Mouse (Mus musculus) heart, postnatal 36 days (tissue): ENCODE results near the gene Ankrd55. TPM values are rescaled to one million over a fixed set of nuclear protein-coding genes. Genes with fewer than 3 reads are reported as not detected.

Experiments used
- DNase-seq, 2 experiments: peaks; one replicate each; pipeline ENCODE4 v3.0.0; 2021 to 2022
- intact Hi-C: fragments of 180-260 bp; cut with DNase I; formaldehyde crosslinking; loops from one replicate; pipeline ENCODE4 v1.15.1; 2025
- total RNA-seq, 2 experiments: library from RNA; stranded (reverse); gene quantifications; 2 replicates each; pipeline ENCODE4 v1.2.3; 2021

Gene Ankrd55
- total RNA-seq, 2 experiments from 2014 or later = 0.92 to 1.00 TPM

GRCm38 (mm10) chr13:112366321-112367029 lies 78.2 kb downstream of the Ankrd55 start:
- no peak for DNase-seq
- intact Hi-C loops = no loop called here

- intact Hi-C loops = no loop called here
- DNase-seq = no peak
Measured at GRCm38 (mm10) chr13:112371729-112372128, 83.5 kb downstream of the Ankrd55 start.

GRCm38 (mm10) chr13:112375766-112376165 lies 87.5 kb downstream of the Ankrd55 start:
- no peak for DNase-seq
- intact Hi-C loops = no loop called here

GRCm38 (mm10) chr13:112378782-112379305 lies 90.6 kb downstream of the Ankrd55 start:
- DNase-seq = no peak
- intact Hi-C loops = no loop called here

- intact Hi-C loops = no loop called here
- no peak for DNase-seq
Measured at GRCm38 (mm10) chr13:112381476-112381875, 93.2 kb downstream of the Ankrd55 start.

GRCm38 (mm10) chr13:112382457-112382856 lies 94.2 kb downstream of the Ankrd55 start:
- intact Hi-C loops = no loop called here
- DNase-seq = no peak

GRCm38 (mm10) chr13:112382956-112383355 lies 94.7 kb downstream of the Ankrd55 start:
- intact Hi-C loops = no loop called here

GRCm38 (mm10) chr13:112383941-112384659 lies 95.8 kb downstream of the Ankrd55 start:
- no peak for DNase-seq

More at GRCm38 (mm10) chr13:112382956-112383355, 94.7 kb downstream of the Ankrd55 start:
- no peak for DNase-seq

GRCm38 (mm10) chr13:112385040-112385439 lies 96.8 kb downstream of the Ankrd55 start:
- no peak for DNase-seq
- intact Hi-C loops = no loop called here

More at GRCm38 (mm10) chr13:112383941-112384659, 95.8 kb downstream of the Ankrd55 start:
- intact Hi-C loops = no loop called here

- intact Hi-C loops = no loop called here
- no peak for DNase-seq
Measured at GRCm38 (mm10) chr13:112386494-112387075, 98.3 kb downstream of the Ankrd55 start.

GRCm38 (mm10) chr13:112387279-112387678 lies 99.0 kb downstream of the Ankrd55 start:
- no peak for DNase-seq
- intact Hi-C loops = no loop called here

- intact Hi-C loops = no loop called here
- DNase-seq = no peak
Measured at GRCm38 (mm10) chr13:112388176-112388575, 99.9 kb downstream of the Ankrd55 start.

- intact Hi-C loops = no loop called here
- no peak for DNase-seq
Measured at GRCm38 (mm10) chr13:112390206-112390605, 102.0 kb downstream of the Ankrd55 start.

GRCm38 (mm10) chr13:112391354-112391753 lies 103.1 kb downstream of the Ankrd55 start:
- no peak for DNase-seq
- intact Hi-C loops = no loop called here

- DNase-seq = no peak
- intact Hi-C loops = no loop called here
Measured at GRCm38 (mm10) chr13:112393356-112393755, 105.1 kb downstream of the Ankrd55 start.

- DNase-seq = no peak
- intact Hi-C loops = no loop called here
Measured at GRCm38 (mm10) chr13:112394271-112394670, 106.0 kb downstream of the Ankrd55 start.

GRCm38 (mm10) chr13:112404723-112405122 lies 116.5 kb downstream of the Ankrd55 start:
- no peak for DNase-seq
- intact Hi-C loops = loop anchor here (5.0 kb wide), 1 partner anchor 92 kb away; no protein-coding TSS in a partner anchor

GRCm38 (mm10) chr13:112405184-112405583 lies 116.9 kb downstream of the Ankrd55 start:
- intact Hi-C loops = loop anchor here (5.0 kb wide), 1 partner anchor 93 kb away; no protein-coding TSS in a partner anchor
- DNase-seq = no peak

GRCm38 (mm10) chr13:112406618-112407017 lies 118.4 kb downstream of the Ankrd55 start:
- DNase-seq = no peak
- intact Hi-C loops = loop anchor here (5.0 kb wide), 1 partner anchor 94 kb away; no protein-coding TSS in a partner anchor

- intact Hi-C loops = loop anchor here (5.0 kb wide), 1 partner anchor 95 kb away; no protein-coding TSS in a partner anchor
- DNase-seq = no peak
Measured at GRCm38 (mm10) chr13:112407181-112407700, 119.0 kb downstream of the Ankrd55 start.
